Mouse (Mus musculus) gastrocnemius, postnatal 36 days (tissue): ENCODE data around the gene Ppme1. TPM values are rescaled to one million over a fixed set of nuclear protein-coding genes. Genes with fewer than 3 reads are reported as not detected.

Source experiments
- DNase-seq, 2 experiments: peaks; one replicate each; pipeline ENCODE4 v3.0.0; 2022
- intact Hi-C: fragments of 180-260 bp; cut with DNase I; formaldehyde crosslinking; loops from one replicate; pipeline ENCODE4 v1.15.1; 2025
- long read RNA-seq, 2 experiments: library from polyadenylated mRNA; stranded (forward); transcript quantifications; one replicate each; pipeline ENCODE4 v2.0.0; 2021
- total RNA-seq, 2 experiments: library from RNA; stranded (reverse); gene quantifications; 2 replicates each; pipeline ENCODE4 v1.2.3; 2021

The Ppme1 gene
- total RNA-seq, result 10 to 100 TPM; 25.3 to 27.0 TPM
- long read RNA-seq, experiment 1, transcript Ppme1-201 (14 exons, 2,772 nt), result major isoform, 18 of 30 reads
- long read RNA-seq, experiment 1, partial matches to known transcripts, result 11 of 30 reads
- long read RNA-seq, experiment 1, other reads (novel, unspliced or antisense), result 0 of 30 reads
- long read RNA-seq, experiment 2, transcript Ppme1-201 (14 exons, 2,772 nt), result major isoform, 22 of 38 reads
- long read RNA-seq, experiment 2, partial matches to known transcripts, result 1 of 38 reads
- long read RNA-seq, experiment 2, other reads (novel, unspliced or antisense), result 15 of 38 reads

GRCm38 (mm10) chr7:100371495-100372451 lies at the start of gene Ppme1, which contains the start of gene C2cd3:
Gene Ppme1 (minus strand): TSS chr7:100372307.
Gene C2cd3 (plus strand): TSS chr7:100372233.
- DNase-seq, result peak; percentile 97 to 98
- intact Hi-C loops, result no loop called here

GRCm38 (mm10) chr7:100408684-100409083 lies 36.6 kb upstream of the Ppme1 start:
- intact Hi-C loops, result no loop called here
- DNase-seq, result no peak

GRCm38 (mm10) chr7:100407677-100408076 lies 35.6 kb upstream of the Ppme1 start:
- intact Hi-C loops, result no loop called here
- no peak for DNase-seq

GRCm38 (mm10) chr7:100402715-100403114 lies 30.6 kb upstream of the Ppme1 start:
- intact Hi-C loops, result no loop called here
- DNase-seq, result no peak

DNA sequence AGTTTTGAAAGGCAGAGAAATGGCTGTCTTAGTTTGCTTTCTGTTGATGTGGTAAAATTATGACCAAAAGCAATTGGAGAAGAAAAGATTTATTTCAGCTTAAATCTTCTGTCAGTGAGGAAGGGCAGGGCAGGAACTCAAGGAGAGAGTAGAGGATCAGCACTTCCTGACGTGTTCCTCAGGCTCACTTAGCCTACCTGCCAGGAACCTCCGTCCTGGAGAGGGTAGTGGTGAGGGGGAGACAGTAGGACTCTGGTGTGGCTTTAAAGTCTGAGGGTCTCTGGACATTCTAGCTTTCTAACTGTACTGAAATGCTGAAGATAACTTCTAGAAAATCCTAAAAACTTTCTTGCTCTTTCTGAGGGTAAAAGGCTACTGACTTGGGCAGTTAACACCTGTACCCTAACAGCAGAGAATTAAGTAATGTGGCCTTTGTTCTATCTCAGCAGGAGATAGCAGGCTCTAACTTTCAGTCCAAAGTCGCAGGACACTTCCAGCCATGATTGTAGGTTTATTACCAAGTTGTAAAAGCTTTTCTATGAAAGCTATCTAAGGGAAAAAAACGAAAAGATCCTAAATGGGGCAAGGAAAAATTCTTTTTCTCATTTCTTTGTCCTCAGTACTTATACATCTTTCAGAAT lies 28.9 kb upstream of the Ppme1 start:
- intact Hi-C loops, result no loop called here
- DNase-seq, result no peak

- no peak for DNase-seq
- intact Hi-C loops, result no loop called here
Observed at GRCm38 (mm10) chr7:100399231-100399913, 27.3 kb upstream of the Ppme1 start.

DNA sequence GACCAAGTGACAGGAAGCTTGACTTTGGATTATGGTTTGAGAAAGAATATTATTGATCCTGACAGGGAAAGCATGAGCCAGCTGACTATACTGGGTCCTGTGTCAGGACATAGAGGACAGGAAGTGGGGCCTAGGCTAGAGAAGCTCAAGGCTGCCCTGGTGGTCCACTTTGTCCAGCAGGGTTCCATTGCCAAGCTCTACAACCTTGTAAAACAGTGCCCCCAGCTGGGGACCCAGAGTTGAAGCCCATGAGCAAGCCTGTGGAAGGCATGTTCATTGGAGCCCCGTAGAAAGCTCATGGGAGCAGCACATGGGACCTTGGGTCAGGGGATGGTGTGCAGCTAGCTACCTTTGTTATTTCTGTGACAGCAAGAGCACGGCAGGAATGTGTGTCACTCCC lies 20.2 kb upstream of the Ppme1 start:
- DNase-seq, result no peak
- intact Hi-C loops, result loop anchor here (5.0 kb wide), 1 partner anchor 110 kb away; no protein-coding TSS in a partner anchor

DNA sequence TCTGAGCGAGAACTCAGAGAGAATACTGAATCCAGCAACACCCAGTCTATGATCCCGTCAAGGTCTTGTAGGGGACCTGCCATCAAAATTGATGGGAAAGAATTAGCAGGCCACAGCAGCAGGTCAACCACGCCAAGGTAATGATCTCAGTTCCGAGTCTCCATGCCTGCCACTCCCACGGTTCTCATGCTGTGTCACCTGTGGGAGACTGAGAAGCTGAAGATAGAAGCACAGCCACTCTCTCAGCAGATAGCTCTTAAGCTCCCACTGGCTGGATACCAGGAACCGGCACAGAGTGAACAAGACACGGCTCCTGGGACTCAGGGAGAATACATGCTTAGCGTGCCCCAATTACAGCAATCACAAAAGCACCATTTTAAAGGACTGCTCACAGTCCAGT lies 18.1 kb upstream of the Ppme1 start:
- no peak for DNase-seq
- intact Hi-C loops, result loop anchor here (5.0 kb wide), 1 partner anchor 108 kb away; no protein-coding TSS in a partner anchor

DNA sequence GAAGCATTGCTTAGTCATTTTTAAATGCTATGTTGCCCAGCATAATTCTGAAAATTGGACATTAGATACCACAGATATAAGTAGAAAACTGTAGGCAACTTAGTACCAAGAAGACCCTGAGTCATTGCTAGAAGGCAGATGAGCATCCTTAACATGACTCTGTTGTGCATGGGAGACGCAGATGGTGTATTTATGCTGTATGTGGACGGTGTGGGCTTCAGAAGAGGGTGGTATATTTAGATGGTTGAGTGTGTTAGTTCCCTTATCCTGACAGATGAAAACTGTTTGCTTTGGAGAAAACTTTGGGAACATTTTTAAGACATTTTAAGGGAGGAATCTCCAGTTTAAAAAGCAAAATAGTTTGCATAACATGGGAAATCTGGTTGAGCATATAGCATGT lies 16.1 kb upstream of the Ppme1 start:
- intact Hi-C loops, result no loop called here
- no peak for DNase-seq

DNA sequence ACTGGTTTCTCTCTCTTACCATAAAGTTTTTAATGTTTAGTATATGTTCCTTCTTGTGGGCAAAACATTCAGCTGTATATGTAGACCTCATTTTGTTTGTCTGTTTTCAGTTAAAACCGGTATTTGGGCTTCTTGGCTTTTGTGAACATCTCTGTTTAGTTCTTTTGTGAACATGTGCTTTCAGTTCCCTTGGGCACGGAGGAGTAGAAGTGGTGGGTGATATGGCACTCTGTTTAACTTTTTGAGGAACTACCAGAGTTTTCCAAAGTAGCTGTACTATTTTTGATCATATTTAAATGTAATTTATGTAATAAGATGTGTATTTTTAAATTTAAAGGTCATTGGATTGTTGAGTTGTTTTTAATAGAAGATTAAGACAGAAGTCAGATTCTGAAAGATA lies 11.1 kb upstream of the Ppme1 start:
- intact Hi-C loops, result no loop called here

GRCm38 (mm10) chr7:100381161-100381560 lies 9.1 kb upstream of the Ppme1 start:
- DNase-seq, result no peak
- intact Hi-C loops, result no loop called here

More for the DNA sequence above, 11.1 kb upstream of the Ppme1 start:
- DNase-seq, result no peak

GRCm38 (mm10) chr7:100378257-100378656 lies 6.2 kb upstream of the Ppme1 start:
- intact Hi-C loops, result no loop called here
- no peak for DNase-seq

GRCm38 (mm10) chr7:100372452-100372980 lies 409 bp upstream of the Ppme1 start:
- no peak for DNase-seq
- intact Hi-C loops, result no loop called here

DNA sequence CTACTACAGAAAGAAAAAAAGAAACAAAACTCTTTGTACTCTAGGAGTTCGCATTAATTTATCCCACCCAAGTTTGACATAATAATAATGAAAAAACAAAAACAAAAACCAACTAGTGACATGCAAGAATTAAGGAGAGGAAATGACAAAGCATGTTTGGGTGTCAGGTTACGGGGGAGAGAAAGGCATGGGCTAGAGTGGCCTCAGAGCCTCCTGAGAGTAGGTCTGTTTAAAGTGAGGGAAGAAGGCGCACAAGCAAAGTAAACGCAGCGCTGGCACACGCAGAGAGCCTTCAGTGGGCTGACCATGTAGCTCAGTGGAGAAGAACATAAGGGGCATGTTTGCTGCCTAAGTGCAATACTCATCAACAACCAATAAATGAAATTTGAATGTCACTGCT lies 7.2 kb downstream of the Ppme1 start:
- intact Hi-C loops, result no loop called here

GRCm38 (mm10) chr7:100363162-100363561 lies 8.9 kb downstream of the Ppme1 start:
- no peak for DNase-seq
- intact Hi-C loops, result no loop called here

More for the DNA sequence above, 7.2 kb downstream of the Ppme1 start:
- no peak for DNase-seq

- intact Hi-C loops, result no loop called here
- no peak for DNase-seq
Observed at GRCm38 (mm10) chr7:100357856-100358255, 14.3 kb downstream of the Ppme1 start.

GRCm38 (mm10) chr7:100356768-100357167 lies 15.3 kb downstream of the Ppme1 start:
- intact Hi-C loops, result no loop called here
- no peak for DNase-seq

DNA sequence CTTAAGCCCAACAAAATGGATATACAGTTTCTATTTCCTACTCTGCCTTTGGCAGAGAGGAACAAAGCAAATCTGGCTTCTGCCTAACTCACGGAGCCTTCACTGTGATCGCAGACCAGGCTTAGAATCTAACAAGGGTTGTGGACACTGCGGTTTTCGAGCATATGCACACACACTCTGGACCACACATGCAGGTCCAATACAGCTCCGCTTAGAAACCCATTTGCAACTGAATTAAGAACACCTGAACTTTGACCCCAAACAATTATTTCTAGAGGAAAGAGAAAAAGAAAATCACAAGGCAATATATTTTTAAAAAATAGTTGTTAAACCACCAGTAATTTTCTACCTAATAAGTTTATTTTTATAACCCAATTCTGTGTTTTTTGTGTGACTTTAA lies 15.8 kb downstream of the Ppme1 start:
- intact Hi-C loops, result no loop called here
- no peak for DNase-seq

GRCm38 (mm10) chr7:100354984-100355383 lies 17.1 kb downstream of the Ppme1 start:
- intact Hi-C loops, result no loop called here
- no peak for DNase-seq

- intact Hi-C loops, result no loop called here
- no peak for DNase-seq
Observed at GRCm38 (mm10) chr7:100335921-100336320, 36.2 kb downstream of the Ppme1 start.
